Mouse (Mus musculus): ENCODE measurements at regions not wholly inside any gene's neighbourhood (a gene's known extent, or its start where the extent isn't known, plus 50 kb on each side); places are given as distances from the start of the nearest gene placed in this dataset.

GRCm38 (mm10) chr5:129393150-129393549 is 107.9 kb upstream of the Sfswap start:
- TF ChIP-seq CTCF (IDR thresholded peaks at IDR 0.05) (no peak), POLR2A (IDR thresholded peaks at IDR 0.05; ENCODE audit: insufficient read depth, low read depth, low read length) (no peak), EP300 (IDR thresholded peaks at IDR 0.05; ENCODE audit: insufficient read depth, low read depth, low read length) (no peak)
